Mouse (Mus musculus) frontal cortex, postnatal 10 days (tissue): ENCODE measurements around the gene Myl3.
A peak's percentile ranks its signal among the peaks of the same experiment; 100 is the strongest.

Experiments
- DNase-seq, 2 experiments: peaks; one replicate each; pipeline ENCODE4 v3.0.0; 2022; ENCODE audit warnings: low spot score in 2 of 2, mixed read lengths in 1 of 2

Gene Myl3

DNA sequence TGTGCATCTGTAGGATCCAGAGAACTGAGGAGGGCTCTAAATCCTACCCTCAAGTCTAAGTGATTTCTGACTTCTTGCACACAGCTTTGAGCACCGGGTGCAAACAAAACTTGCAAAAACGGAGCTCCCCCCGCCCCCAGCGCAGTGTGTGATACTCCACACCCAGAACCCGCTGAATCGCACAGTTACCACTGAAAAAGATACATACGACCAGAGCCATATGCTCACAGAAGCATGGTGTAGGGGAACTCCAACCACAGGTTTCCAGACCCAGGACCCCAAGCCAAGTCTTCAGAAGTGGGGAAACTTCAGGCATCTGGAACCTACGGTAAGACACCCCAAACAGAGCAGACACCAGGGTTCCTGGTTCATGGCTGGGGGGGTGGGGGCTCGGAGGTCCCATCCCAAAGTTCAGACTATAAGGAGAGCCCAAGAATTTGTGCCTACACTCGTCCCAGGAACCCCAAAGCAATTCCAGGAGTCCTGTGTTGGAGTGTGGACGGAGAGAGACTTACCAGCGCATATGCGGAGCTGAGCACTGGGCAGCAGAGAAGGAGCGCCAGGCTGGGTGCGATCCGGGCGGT, at the start of gene Myl3:
Myl3 (plus strand) TSS at position 151 of the 584 bp plus-strand sequence.
- no peak for DNase-seq

DNA sequence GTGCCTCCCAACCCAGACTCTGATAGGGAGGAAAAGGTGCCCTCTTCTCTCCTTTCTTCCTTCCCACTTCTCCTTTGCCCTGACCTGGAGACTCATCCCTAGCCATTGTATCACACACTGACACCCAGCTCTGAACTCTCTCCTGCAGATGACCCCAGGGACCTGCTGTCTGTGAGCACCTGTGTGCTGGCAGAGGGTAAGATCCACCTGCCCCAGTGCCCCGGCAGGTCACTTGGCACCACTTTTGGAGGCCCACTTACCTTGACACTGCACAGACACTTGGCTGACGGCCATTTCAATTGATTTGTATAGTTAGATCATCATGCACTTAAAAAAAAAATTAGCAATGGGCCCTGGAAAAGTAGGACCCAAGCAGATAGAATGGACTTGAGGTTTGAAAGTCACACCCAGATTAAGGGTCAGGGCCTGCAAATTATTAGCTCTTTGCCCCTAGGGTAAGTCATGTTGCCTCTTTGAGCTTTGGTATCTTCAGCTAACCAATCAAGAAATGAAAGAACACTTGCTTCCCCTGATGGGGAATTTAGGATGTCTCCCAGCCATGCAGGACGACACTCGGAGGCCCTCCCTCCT, 46.4 kb upstream of the Myl3 start:
- DNase-seq, result no peak

DNA sequence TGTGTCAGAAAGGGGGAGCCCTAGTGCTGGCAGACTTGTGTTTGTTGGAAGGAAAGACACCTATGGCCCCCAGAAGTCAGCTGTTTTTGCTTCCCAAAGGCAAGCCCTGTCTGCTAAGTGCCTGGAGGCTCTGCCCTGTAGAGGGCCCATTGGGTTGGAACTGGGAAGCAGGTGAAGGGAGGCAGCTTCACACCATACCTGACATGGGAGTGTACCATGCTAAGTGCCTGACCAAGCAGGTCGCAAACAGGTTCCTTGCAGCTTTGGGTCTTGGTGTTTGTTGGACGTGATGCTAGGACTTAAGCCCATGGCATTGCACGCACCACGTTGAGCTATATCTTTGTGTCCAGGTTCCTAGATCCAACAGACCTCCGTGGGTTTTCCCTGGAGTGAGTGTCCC, 45.2 kb upstream of the Myl3 start:
- DNase-seq, result no peak

DNA sequence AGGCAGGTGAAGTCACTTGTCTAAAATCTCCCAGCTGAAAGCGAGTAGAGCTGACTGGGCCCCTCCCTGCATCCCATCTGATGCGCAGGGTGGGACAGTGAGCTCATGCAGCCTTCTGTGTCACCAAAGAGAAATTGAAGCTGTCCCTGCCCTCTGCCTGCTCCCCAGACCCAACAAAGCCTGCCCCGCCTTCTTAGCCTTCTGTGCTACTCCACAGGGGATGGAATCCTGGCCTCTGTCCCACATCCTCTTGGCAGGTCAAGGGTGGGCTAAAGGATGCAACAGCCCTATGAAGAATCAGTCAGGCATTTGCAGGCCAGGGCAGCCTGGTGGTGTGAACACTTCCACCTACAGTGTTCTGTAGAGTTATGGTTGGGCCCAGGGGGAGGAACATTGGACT, 44.2 kb upstream of the Myl3 start:
- no peak for DNase-seq

DNA sequence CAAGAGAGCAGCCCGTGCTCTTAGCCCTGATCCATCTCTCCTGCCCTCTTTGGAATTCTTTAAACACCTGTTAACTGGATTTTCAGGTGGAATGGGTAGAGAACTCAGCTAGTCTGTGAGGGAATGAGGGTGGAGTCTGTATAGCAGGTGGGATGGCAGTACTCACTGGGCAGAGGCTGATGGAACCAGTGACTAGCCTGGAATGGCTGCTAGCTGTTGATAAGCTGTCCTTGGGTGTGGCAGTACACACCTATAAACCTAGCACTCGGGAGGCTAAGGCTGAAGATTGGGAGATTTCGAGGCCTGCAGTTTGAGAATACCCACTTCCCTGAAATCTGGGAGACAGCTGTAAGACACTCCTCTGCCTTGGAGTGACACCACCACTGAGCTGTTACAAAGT, 42.1 kb upstream of the Myl3 start:
- no peak for DNase-seq

DNA sequence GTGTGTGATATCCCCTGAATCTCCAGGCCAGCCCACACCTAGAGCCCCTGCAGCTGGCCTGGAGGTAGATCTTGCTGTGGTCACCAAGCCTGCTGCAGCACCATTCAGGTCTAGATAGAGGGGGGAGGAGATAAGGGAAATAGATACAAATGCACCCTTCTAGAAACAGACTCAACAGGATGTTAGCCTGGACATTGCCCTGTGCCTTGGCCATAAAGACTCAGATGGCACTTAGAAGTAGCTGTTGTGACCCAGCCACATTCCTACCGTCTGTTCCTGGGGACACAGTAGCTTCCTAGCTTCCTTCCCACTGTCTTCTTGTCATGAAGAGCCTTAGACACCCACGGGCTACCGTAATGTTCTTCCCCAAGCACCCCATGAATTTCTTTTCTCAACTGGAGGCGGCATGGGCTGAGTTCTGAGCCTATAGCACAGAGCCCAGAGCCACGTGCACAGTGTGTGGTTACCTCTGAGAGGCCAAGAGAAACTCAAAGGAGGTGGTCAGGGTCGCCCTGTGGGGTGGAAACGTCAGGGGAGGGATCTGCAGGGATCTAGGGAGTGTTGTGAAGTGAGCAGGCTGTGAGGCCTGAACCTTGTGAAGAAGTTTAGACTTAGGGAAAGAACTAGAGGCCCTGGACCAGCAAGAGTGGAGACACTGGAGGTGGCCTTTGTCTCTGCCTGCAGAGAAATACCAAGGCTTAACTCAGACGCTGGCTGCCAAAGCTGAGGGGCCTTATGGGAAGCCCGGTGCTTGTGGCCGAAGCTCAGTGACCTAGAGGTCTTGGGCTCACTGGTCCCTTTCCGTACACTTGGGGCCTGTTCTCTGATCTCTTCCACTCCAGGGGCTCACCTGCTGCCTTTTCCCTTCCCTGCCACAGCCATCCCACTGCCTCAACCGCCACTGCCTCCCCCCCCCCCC, 40.3 kb upstream of the Myl3 start:
- no peak for DNase-seq

DNA sequence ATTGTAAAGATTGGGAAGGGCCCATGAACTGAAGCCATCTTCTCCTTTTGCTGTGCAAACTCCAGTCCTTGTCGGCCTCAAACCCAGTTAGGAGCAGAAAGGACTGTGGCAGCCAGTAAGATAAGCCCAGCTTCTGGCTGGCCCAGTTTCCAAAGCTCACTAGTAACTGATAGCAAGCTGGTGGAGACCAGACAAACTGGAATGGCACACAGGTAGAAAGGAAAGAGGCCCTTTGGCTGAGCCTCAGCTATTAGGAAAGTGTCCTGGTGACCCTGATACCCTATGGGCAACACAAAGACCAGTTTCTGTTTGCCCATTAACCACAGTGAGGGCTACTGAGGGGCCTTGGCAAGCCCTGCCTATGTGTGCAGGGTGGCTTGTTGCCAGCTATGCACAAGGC, 38.8 kb upstream of the Myl3 start:
- no peak for DNase-seq

DNA sequence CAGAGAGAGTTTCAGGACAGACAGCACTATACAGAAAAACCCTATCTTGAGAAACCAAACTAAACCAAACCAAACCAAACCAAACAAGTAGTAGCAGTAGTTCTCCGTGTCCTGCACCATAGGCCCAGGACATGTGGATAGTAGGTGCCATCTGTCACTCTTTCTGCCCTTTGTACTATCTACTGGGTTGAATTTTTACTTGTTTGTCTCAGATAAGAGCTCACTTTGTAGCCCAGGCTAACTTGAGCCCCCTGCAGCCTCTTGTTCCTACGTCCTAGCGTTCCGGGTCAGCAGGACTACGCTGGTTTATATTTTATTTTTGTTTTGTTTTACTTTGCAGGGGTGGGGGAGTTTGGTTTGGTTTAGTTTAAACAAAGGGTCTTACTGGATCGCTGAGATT, 37.7 kb upstream of the Myl3 start:
- no peak for DNase-seq

DNA sequence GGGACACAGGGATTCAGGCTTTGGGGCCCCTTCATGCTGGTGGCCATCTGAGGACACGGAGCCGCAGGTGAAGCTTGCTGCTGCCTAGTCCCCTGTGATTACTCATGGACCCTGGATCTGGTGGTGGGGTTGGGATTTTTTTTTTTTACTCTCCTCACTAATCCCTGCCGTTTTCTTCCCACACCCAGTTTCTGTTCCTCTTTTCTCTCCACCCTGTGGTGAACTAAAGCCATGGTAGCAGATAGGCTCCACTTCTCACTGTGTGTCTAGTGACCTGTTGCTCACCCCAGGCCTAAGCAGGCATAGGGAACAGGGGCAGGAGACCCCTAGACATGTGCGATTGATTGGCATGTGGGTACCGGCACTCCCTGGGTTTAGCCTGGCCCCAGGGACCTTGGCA, 34.9 kb upstream of the Myl3 start:
- no peak for DNase-seq

DNA sequence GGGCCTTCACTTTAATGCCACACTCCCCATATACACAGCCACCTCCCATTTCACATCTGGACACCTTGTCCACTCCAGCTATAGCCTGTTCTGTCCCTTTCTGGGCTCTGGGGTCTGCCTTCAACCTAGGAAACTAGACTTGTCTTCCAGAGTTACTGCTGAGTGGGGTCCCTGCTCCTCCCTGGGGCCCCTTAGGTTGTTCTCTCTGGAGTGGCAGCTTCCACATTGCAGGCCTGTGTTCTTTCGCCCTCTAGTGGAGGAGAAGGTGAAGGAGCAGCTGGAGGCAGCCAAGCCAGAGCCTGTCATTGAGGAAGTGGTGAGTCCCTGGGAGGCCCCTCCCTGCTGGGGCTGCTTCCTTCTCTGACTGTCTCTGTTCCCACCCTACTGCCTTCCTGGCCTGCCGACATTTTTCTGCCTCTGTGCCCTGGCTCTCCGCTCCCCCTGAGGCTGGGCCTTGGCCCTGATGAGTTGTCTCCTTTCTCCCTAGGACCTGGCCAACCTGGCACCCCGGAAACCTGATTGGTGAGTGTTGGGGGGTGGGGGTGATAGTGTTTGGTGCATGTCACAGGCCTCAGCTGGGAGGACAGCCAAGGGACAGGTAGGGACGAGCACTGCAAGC, 31.9 kb upstream of the Myl3 start:
- DNase-seq, result peak; percentile 75 to 79

DNA sequence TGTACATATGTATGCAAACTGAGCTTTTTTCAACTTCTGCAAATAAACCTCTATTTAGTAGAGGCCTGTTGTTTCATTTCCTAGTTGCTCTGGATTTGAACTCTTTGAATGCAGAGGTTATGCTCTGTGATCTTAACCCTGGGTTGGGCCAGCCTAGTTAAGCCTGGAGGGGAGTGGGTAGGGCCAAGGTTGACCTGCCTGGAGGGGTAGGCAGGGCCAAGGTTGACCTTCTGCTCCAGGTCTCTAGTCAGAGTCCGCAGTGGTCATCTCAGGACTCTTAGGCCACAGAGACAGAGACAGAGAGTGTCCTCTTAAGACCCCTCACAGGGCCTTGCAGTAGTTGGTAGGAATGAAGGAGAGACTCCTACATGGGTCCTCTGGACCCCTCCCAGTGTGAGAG, 30.1 kb upstream of the Myl3 start:
- no peak for DNase-seq

DNA sequence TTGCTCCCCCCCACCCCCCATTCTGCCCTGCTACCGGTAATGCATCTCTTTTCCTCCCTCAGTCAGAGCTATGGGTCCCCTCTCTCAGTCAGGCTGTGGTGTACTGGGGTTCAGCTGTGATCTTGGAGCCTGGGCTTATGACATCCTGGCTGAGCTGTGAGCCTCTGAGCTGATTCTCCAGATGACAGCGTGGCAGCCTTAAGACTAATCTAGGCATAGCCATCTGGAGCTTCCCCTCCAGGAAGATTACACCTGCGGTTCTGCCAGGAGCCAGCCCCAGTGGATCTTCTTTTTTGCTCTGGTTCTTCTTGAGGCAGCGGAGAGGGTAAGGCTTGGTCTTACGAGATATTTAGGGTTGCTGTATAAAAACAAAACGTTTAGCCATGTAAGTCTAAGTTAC, 29.7 kb upstream of the Myl3 start:
- DNase-seq, result no peak

DNA sequence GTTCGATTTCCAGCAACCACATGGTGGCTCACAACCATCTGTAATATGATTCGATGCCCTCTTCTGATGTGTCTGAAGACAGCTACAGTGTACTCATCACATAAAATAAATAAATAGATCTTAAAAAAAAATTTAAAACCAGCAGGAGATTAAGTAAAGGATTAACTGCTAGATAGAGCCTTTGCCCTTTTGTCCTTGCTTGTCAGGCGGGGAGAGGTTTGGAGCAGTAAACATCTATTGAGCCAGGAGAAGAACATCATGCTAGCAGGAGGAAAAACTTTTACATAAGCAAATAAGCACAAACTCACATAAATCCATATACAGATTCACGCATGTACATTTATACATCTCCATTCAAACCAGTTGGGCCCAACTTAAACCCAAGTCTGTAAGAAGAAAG, 29.1 kb upstream of the Myl3 start:
- DNase-seq, result no peak

DNA sequence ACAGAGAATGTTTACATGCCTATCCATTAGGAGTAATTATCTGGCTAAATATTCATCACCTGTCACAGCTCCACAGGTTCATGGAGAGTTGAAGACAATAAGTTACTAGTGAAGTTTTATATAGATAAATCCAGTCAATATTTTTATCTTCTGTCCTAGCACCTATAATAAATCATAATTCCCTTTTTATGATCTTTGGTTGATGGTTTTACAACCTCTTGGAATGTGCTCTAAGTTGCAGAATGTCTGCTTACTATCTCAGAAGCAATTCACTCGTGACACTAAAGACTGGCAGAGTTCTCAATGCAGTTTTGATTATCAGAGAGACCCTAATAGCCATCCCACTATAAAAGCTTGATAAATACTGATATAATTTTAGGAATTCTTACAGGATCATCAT, 28.3 kb upstream of the Myl3 start:
- DNase-seq, result no peak

DNA sequence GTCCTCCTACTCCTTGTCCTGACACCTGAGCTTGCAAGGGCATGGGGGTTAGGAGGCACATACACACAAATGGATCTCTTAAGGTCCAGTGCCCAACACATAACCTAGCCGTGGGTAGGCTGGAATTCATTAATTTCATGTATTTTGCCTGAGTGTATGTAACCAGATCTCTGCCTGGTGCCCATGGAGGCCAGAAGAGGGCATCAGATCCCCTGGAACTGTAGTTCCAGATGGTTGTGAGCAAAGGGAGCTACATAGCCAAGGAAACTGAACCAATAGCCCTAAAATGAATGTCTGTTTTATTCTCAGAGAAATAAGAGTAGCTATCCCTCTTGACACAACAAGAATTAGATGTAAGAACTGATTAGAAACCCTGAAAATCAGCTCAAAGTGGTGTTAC, 26.2 kb upstream of the Myl3 start:
- no peak for DNase-seq

DNA sequence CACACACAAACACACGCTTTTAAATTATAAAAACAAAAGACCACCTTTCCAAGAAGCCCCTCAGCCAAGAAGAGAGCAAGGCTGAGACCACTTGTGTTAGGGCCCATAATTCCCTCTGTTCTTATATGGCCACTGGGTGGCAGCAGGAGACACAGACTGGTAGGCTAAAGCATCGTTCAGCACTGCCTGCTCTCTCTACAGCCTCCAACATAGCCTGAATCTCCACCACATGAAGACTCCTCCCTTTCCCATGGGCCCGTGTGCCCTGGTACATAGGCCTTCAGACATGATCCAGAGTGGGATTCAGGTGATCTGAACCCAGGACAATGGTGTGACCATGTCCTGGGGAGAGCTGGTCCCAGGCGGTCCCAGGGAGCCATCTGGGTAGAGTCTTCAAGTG, 24.9 kb upstream of the Myl3 start:
- peak in 1 of 2 experiments; percentile 62 for DNase-seq

DNA sequence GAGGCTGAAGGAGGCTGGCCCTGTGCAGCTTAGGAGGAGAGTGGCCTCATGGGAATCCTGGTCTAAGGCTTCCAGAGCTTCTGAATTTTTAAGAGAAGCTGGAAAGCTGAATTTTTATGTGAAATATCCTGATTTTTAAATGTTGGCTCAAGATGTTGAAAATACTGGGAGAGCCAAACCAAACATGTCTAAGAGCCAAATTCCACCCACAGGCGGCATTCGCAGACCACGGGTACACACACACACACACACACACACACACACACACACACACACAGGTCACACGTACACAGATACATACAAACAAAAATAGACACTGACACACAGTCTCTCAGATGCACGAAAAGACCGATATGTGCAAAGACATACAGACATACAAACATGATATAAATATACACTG, 23.6 kb upstream of the Myl3 start:
- no peak for DNase-seq

DNA sequence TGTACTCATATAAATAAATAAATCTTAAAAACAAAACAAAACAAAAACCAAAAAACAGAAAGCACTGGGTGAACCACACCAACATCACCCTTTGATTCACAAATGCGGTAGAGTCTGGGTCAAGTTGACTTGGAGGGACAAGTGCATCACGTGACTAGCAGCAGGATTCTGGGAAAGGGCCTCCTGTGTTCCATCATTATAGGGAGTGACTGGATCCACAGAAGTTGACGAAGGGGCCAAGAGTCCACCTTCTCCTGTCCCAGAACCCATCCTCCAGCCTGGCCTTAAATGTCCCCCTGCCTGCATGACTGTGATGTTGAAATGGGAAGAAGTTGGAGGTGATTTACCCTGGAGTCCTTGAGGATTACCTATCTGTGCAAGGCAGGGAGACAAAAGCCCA, 22.9 kb upstream of the Myl3 start:
- no peak for DNase-seq

DNA sequence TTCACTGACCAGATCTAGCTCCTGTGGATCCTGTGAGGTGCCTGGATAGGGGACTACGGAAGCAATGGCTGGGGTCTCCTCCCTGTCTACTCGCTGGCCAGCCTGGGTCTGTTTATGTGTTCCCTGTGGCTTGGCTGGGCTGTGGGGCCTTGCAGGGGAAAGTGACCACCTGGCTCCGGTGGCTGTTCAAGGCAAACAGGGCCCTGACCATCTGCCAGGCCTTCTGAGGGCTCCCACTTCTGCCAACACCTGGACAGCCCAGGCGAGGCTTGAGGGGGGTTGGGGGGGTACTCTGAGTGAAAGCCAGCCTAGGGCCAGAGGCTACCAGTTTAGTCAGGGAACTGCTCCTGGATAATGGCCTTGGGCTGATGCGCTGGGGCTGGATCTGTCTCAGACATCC, 21.7 kb upstream of the Myl3 start:
- DNase-seq, result no peak

DNA sequence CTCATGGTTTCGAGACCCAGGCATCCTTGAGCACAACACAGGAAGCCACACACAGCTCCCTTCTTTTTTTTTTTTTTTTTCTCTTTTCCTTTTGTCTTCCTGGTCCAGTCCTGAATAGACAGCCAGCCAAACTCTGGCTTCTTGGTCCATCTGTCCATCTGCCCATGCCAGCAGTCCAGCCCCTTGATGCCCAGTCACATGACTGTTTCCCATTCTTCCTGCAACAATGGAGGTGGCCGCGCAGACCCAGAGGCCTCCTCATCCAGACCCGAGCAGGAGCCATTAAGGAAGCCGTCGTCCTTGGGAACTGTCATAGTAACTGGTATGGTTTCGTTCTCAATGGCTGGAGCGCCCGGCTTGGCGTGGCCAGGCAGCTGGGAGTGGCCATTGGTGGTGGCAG, 19.6 kb upstream of the Myl3 start:
- DNase-seq, result no peak

DNA sequence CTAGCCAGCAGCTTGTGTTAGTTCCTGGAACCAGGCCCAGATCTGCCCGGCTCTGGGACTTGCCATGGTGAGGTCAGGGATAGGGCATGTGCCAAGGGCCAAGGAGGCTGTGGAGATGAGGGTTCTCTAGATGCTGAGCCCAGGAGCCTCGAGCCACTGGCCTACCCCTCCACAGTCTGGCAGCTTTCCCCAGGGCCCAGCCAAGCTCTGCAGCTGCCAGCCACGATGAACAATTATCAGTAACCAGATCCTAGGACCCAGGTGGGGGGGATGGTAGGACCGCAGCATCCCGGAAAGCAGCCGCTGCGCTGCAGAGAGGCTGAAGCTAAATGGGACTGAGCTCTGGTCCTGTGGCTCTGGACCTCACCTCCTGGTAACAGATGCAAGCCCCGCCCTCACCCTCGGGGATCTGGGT, 15.9 kb upstream of the Myl3 start:
- peak in 1 of 2 experiments; percentile 44 for DNase-seq

DNA sequence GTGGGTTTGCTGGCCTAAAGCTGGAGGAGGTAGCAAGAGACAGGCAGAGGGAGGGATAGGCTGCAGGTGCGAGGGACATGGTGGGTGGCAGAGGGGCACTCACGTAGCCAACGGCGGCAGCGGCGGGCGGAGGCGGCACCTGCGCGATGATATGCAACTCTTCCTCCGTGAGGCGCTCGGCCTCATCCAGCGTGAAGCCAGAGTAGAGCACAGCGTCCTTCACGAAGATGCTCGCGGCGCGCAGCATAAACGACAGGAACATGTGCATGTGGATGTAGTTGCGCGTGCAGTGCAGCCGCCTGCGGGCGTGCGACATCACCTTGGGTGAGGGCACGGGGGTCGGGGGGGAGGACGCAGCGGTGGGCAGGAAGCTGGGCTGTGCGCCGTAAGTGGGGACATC, 14.8 kb upstream of the Myl3 start:
- no peak for DNase-seq

DNA sequence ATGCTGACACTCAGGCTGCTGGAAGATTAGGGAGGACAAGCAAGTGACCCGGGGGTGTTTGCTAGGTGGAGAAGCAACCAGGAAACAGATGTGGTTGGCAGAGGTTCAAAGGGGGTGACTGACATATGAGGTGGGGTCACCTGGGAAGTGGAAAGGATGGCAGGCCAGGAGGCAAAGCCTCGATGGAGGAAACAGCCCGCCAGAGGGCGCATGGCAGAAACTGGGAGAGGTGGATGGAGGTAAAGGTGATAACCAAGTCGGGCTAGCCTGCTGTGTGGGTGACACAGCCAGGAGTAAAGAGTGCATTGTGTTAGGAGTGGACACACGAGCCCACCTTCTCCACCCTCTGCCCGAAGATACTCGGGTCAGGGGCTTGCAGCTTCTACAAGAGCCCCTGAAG, 11.8 kb upstream of the Myl3 start:
- DNase-seq, result no peak
